14 mouse cellular contexts compared by ENCODE assay signal in the genomic region with DNA sequence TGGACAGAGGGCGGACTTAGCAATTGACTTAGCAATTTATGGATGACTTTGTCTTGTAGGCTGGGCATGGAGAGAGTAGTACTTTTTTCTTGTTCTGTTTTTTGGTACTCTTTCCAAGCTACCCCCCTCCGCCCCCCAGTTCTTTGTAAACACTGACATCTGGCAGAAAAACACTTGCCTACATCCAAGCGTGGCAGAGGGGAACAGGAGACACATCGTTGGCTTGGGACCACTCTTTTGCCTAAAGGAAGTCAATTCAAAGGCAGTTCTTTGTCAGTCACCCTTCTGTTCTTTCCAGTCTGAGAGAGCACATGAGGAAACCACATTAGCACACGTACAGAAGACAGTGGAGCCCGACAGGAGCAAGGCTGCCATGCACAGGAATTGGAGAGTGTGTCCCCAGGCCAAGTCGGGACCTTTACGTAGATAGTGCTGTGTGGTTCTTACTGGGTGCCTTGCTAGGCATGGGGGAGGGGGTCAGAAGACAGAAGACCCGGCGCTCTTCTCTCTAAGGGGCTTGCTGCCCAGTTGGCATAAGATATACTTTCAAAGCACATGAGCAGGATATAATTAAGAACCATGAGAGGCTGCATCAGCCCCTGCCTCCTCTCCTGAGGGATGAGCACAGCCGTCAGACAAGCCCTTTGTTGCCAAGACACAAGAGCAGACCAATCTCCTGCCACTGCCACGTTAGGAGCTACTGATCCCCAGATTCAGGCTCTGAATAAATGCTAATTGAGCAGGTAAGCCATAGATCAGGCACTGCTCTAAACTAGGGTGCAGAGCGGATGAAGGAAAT. TPM values are rescaled to one million over a fixed set of nuclear protein-coding genes. Genes with fewer than 3 reads are reported as not detected.
DNase-seq lines count a peak whose midpoint lies in the region; ATAC-seq and TF ChIP-seq lines count a peak whose summit lies in the region.
"Had no signal": no experiment of that assay in that cellular context is flagged by ENCODE, and none has a peak within 500 bp of the region (broad histone marks: within the 10 kb centered on the region; RNA-seq: fewer than 3 reads in every experiment).

No protein-coding gene starts in this region.

- H3K36me3 ChIP-seq in liver, embryonic 11.5 days (ENCODE audit: control insufficient read depth, insufficient read depth, low read length) = no peaks in the 10 kb centered on the region
- no peaks in the 10 kb centered on the region for H3K36me3 ChIP-seq in hindbrain, embryonic 11.5 days (ENCODE audit: control insufficient read depth, insufficient read depth, low read length)
- H3K36me3 ChIP-seq in midbrain, embryonic 14.5 days (ENCODE audit: control insufficient read depth, insufficient read depth, low read length) = no peaks in the 10 kb centered on the region
- H3K36me3 ChIP-seq: heart, embryonic 15.5 days had no signal

- no peaks in the 10 kb centered on the region for H3K27me3 ChIP-seq in liver, embryonic 11.5 days (replicated peaks; ENCODE audit: control insufficient read depth, insufficient read depth, low read length)
- H3K27me3 ChIP-seq in hindbrain, embryonic 11.5 days (ENCODE audit: control insufficient read depth, insufficient read depth, low read length) = peaks cover 2% of the 10 kb centered on the region; the same call in 1 of the 2 replicates
- no peaks in the 10 kb centered on the region for H3K27me3 ChIP-seq in midbrain, embryonic 14.5 days (ENCODE audit: control insufficient read depth, insufficient read depth, low read length)
- H3K27me3 ChIP-seq: heart, embryonic 15.5 days had no signal

- no peak for TF ChIP-seq CTCF in bone marrow, adult 2 months (IDR thresholded peaks at IDR 0.05; ENCODE audit: control insufficient read depth, insufficient read depth, low read length)

- peaks cover 50% of the 10 kb centered on the region for H3K4me1 ChIP-seq in liver, embryonic 11.5 days (replicated peaks; ENCODE audit: control insufficient read depth, insufficient read depth, low read length)
- peaks cover 23% of the 10 kb centered on the region for H3K4me1 ChIP-seq in bone marrow, adult 2 months (ENCODE audit: control insufficient read depth, insufficient read depth, low read length)
- peaks cover 18% of the 10 kb centered on the region for H3K4me1 ChIP-seq in hindbrain, embryonic 11.5 days (replicated peaks; ENCODE audit: control insufficient read depth, insufficient read depth, low read length)
- peaks cover 38% of the 10 kb centered on the region for H3K4me1 ChIP-seq in midbrain, embryonic 14.5 days (ENCODE audit: control insufficient read depth, insufficient read depth, low read length)

- no peaks in the 10 kb centered on the region for H3K9me3 ChIP-seq in liver, embryonic 11.5 days (ENCODE audit: control insufficient read depth, low read length)
- H3K9me3 ChIP-seq in hindbrain, embryonic 11.5 days (ENCODE audit: control insufficient read depth, low read length) = no peaks in the 10 kb centered on the region
- no peaks in the 10 kb centered on the region for H3K9me3 ChIP-seq in midbrain, embryonic 14.5 days (ENCODE audit: control insufficient read depth, low read length)
- H3K9me3 ChIP-seq: heart, embryonic 15.5 days had no signal

- DNase-seq in liver, embryonic 11.5 days (ENCODE audit: low spot score) = no peak
- DNase-seq in liver = no peak
- DNase-seq in hindbrain, embryonic 11.5 days (ENCODE audit: low spot score) = no peak
- DNase-seq in midbrain, embryonic 14.5 days = peak; percentile 50
- DNase-seq in Muller cell, postnatal 12 days (ENCODE audit: inconsistent ontology term) = no peak
- no peak for DNase-seq in embryo, embryonic 10 days (ENCODE audit: low spot score)
- DNase-seq: adrenal gland, postnatal 10 days; cerebellum, adult 9-11 months; kidney, postnatal 25 days; thymus, postnatal 14 days had no signal

- no peak for TF ChIP-seq POLR2A in bone marrow, adult 2 months (IDR thresholded peaks at IDR 0.05; ENCODE audit: borderline replicate concordance, control insufficient read depth, low read depth, low read length)

- no peak overlapping the region for H3K27ac ChIP-seq in liver, embryonic 11.5 days (ENCODE audit: low read depth, low read length)
- peak overlapping the region; percentile 73 for H3K27ac ChIP-seq in bone marrow, adult 2 months (ENCODE audit: control insufficient read depth, insufficient read depth, low read depth, low read length, poor library complexity)
- peak overlapping the region; percentile 48; the same call in 1 of the 2 replicates for H3K27ac ChIP-seq in hindbrain, embryonic 11.5 days (ENCODE audit: low read depth, low read length)
- H3K27ac ChIP-seq in midbrain, embryonic 14.5 days (replicated peaks; ENCODE audit: low read depth, low read length) = peak overlapping the region; percentile 65
- H3K27ac ChIP-seq: heart, embryonic 15.5 days; macrophage had no signal

- 69% methylated on average over 13 of the region's 13 CpGs for WGBS in liver, embryonic 11.5 days
- WGBS in bone marrow, adult 2 months = 55% methylated on average over 13 of the region's 13 CpGs
- 54% methylated on average over 13 of the region's 13 CpGs for WGBS in hindbrain, embryonic 11.5 days
- 37% methylated on average over 13 of the region's 13 CpGs for WGBS in midbrain, embryonic 14.5 days

- ATAC-seq in liver, embryonic 11.5 days (replicated peaks; ENCODE audit: low FRiP score) = no peak
- no peak for ATAC-seq in hindbrain, embryonic 11.5 days (ENCODE audit: low FRiP score)
- ATAC-seq in midbrain, embryonic 14.5 days (ENCODE audit: low FRiP score, low TSS enrichment) = no peak
- ATAC-seq in erythroid progenitor cell, adult 5-6 weeks (replicated peaks; ENCODE audit: low FRiP score, poor library complexity, severe bottlenecking) = no peak

- no peak overlapping the region for H3K4me3 ChIP-seq in liver, embryonic 11.5 days (ENCODE audit: low read depth, low read length)
- H3K4me3 ChIP-seq in bone marrow, adult 2 months (replicated peaks; ENCODE audit: control insufficient read depth, low read depth, low read length) = no peak overlapping the region
- no peak overlapping the region for H3K4me3 ChIP-seq in hindbrain, embryonic 11.5 days (ENCODE audit: low read depth, low read length)
- no peak overlapping the region for H3K4me3 ChIP-seq in midbrain, embryonic 14.5 days (replicated peaks; ENCODE audit: low read depth, low read length)
- H3K4me3 ChIP-seq: heart, embryonic 15.5 days had no signal

- no peak overlapping the region for H3K4me2 ChIP-seq in liver, embryonic 11.5 days
- H3K4me2 ChIP-seq in hindbrain, embryonic 11.5 days (replicated peaks; ENCODE audit: low read depth, low read length) = no peak overlapping the region
- H3K4me2 ChIP-seq in midbrain, embryonic 14.5 days (ENCODE audit: low read length) = peak overlapping the region; percentile 24; the same call in 1 of the 2 replicates
- H3K4me2 ChIP-seq: heart, embryonic 15.5 days had no signal

- peak overlapping the region; percentile 21; the same call in 1 of the 2 replicates for H3K9ac ChIP-seq in liver, embryonic 11.5 days (ENCODE audit: low read depth, low read length)
- no peak overlapping the region; the same call in 1 of the 2 replicates for H3K9ac ChIP-seq in hindbrain, embryonic 11.5 days (ENCODE audit: low read depth, low read length)
- H3K9ac ChIP-seq in midbrain, embryonic 14.5 days (replicated peaks; ENCODE audit: low read length) = peak overlapping the region; percentile 35; the same call in 1 of the 2 replicates
- H3K9ac ChIP-seq: heart, embryonic 15.5 days had no signal

RNA-seq across cellular contexts. Expression of gene Sema4b, which starts 7.5 kb away (rescaled TPM):
- polyA plus RNA-seq in liver, embryonic 11.5 days (2014; fragmentation: Nextera tagmentation; extraction: Ambion mirVana) = 11.7 and 12.9 TPM in 2 replicates
- 33.7 and 51.6 TPM in 2 replicates for polyA plus RNA-seq in bone marrow, adult 2 months (2011; ENCODE audit: insufficient read depth, insufficient read length, low replicate concordance, missing spikeins)
- polyA plus RNA-seq in hindbrain, embryonic 11.5 days (2014; fragmentation: Nextera tagmentation; extraction: Ambion mirVana) = 10.5 and 15.6 TPM in 2 replicates
- 19.8 and 21.9 TPM in 2 replicates for polyA plus RNA-seq in midbrain, embryonic 14.5 days (2014; fragmentation: Nextera tagmentation; extraction: Ambion mirVana)
- total RNA-seq in erythroid progenitor cell, adult 5-6 weeks (2015; ENCODE audit: low replicate concordance) = 106 and 122 TPM in 2 replicates
- 105 and 126 TPM in 2 replicates for total RNA-seq in erythroid progenitor cell, adult 5-6 weeks (2017; ENCODE audit: low replicate concordance)

RNA-seq across cellular contexts. Expression of gene Cib1, which starts 38.5 kb away (rescaled TPM):
- polyA plus RNA-seq in liver, embryonic 11.5 days (2014; fragmentation: Nextera tagmentation; extraction: Ambion mirVana) = 113 and 114 TPM in 2 replicates
- polyA plus RNA-seq in bone marrow, adult 2 months (2011; ENCODE audit: insufficient read depth, insufficient read length, low replicate concordance, missing spikeins) = 81.7 and 82.5 TPM in 2 replicates
- polyA plus RNA-seq in hindbrain, embryonic 11.5 days (2014; fragmentation: Nextera tagmentation; extraction: Ambion mirVana) = 58.9 and 61.7 TPM in 2 replicates
- polyA plus RNA-seq in midbrain, embryonic 14.5 days (2014; fragmentation: Nextera tagmentation; extraction: Ambion mirVana) = 24.2 and 26.7 TPM in 2 replicates
- 69.2 and 73.8 TPM in 2 replicates for total RNA-seq in erythroid progenitor cell, adult 5-6 weeks (2015; ENCODE audit: low replicate concordance)
- 70.2 and 70.4 TPM in 2 replicates for total RNA-seq in erythroid progenitor cell, adult 5-6 weeks (2017; ENCODE audit: low replicate concordance)

RNA-seq across cellular contexts. Expression of gene Gdpgp1, which starts 38.5 kb away (rescaled TPM):
- 6.5 and 7.4 TPM in 2 replicates for polyA plus RNA-seq in liver, embryonic 11.5 days (2014; fragmentation: Nextera tagmentation; extraction: Ambion mirVana)
- polyA plus RNA-seq in bone marrow, adult 2 months (2011; ENCODE audit: insufficient read depth, insufficient read length, low replicate concordance, missing spikeins) = 1.1 and 1.8 TPM in 2 replicates
- 5.0 and 5.6 TPM in 2 replicates for polyA plus RNA-seq in hindbrain, embryonic 11.5 days (2014; fragmentation: Nextera tagmentation; extraction: Ambion mirVana)
- polyA plus RNA-seq in midbrain, embryonic 14.5 days (2014; fragmentation: Nextera tagmentation; extraction: Ambion mirVana) = 4.0 TPM in 2 replicates
- 1.3 and 5.4 TPM in 2 replicates for total RNA-seq in erythroid progenitor cell, adult 5-6 weeks (2015; ENCODE audit: low replicate concordance)
- total RNA-seq in erythroid progenitor cell, adult 5-6 weeks (2017; ENCODE audit: low replicate concordance) = 0.08 and 0.64 TPM in 2 replicates

RNA-seq across cellular contexts. Expression of gene Ttll13, which starts 52.0 kb away (rescaled TPM):
- 0.52 and 1.6 TPM in 2 replicates for polyA plus RNA-seq in liver, embryonic 11.5 days (2014; fragmentation: Nextera tagmentation; extraction: Ambion mirVana)
- not detected in 2 replicates for polyA plus RNA-seq in bone marrow, adult 2 months (2011; ENCODE audit: insufficient read depth, insufficient read length, low replicate concordance, missing spikeins)
- polyA plus RNA-seq in hindbrain, embryonic 11.5 days (2014; fragmentation: Nextera tagmentation; extraction: Ambion mirVana) = 1.1 and 1.4 TPM in 2 replicates
- 1.2 and 2.2 TPM in 2 replicates for polyA plus RNA-seq in midbrain, embryonic 14.5 days (2014; fragmentation: Nextera tagmentation; extraction: Ambion mirVana)
- total RNA-seq in erythroid progenitor cell, adult 5-6 weeks (2015; ENCODE audit: low replicate concordance) = 2.9 TPM in 1 of 2 replicates, not detected in the other
- not detected in 2 replicates for total RNA-seq in erythroid progenitor cell, adult 5-6 weeks (2017; ENCODE audit: low replicate concordance)
